Mouse (Mus musculus) G1E (cell line): ENCODE results near the gene Slc4a8.

Source experiments
- CTCF ChIP-seq: IDR thresholded peaks from 2 replicates; pipeline ENCODE4 v1.5.1; 2012; ENCODE audit warnings: low read depth, low read length, inconsistent platforms, mixed read lengths
- TAL1 ChIP-seq: conservative IDR thresholded peaks from 2 replicates; pipeline ENCODE4 v1.6.1; 2012; ENCODE audit warnings: low read depth, low read length, inconsistent platforms, mixed read lengths

- no peak for TF ChIP-seq CTCF
- TF ChIP-seq TAL1, result no peak
Observed at GRCm38 (mm10) chr15:100829775-100830174, 68.2 kb downstream of the Slc4a8 start.
